Mouse (Mus musculus): ENCODE data around the gene Cyp11a1. TPM values are rescaled to one million over a fixed set of nuclear protein-coding genes. Genes with fewer than 3 reads are reported as not detected.

Gene Cyp11a1
- polyA plus RNA-seq, 1 experiment = 93.4 TPM

DNA sequence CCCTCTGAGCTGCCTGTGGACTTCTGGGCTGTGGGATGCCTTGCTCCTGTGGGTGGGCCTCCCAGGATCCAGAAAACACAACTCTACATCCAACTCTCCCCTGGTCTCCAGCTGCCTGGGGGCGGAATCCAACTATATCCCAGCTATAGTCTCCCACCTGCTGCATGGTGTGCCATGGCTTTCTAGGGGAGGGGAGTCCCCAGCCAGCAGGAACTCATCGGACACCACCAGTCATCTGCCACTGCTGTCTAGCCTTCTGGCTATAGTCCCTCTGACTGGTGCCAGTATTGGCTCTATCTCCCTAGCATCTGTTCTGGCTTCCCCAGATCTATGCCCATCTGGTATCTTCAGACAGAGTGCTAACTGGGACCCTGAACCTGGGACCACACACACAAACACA is 29.3 kb downstream of the Cyp11a1 start:
- Histone ChIP-seq H3K4me1 (ENCODE audit: control insufficient read depth, insufficient read depth, low read length) (peaks cover 3% of the 10 kb centered on the region; the same call in 1 of the 2 replicates), H3K27me3 (ENCODE audit: control insufficient read depth, insufficient read depth, low read length) (no peaks in the 10 kb centered on the region), H3K36me3 (ENCODE audit: control insufficient read depth, insufficient read depth, low read length) (no peaks in the 10 kb centered on the region), H3K4me3 (ENCODE audit: control insufficient read depth, low read depth, low read length) (no peak overlapping the region), H3K27ac (ENCODE audit: control insufficient read depth, insufficient read depth, low read depth, low read length) (no peak overlapping the region)
- no peak for TF ChIP-seq CTCF (IDR thresholded peaks at IDR 0.05; ENCODE audit: control insufficient read depth, insufficient read depth, insufficient replicate concordance, low read depth, low read length)
- no peak for TF ChIP-seq POLR2A (IDR thresholded peaks at IDR 0.05; ENCODE audit: control insufficient read depth, low read depth, low read length)

DNA sequence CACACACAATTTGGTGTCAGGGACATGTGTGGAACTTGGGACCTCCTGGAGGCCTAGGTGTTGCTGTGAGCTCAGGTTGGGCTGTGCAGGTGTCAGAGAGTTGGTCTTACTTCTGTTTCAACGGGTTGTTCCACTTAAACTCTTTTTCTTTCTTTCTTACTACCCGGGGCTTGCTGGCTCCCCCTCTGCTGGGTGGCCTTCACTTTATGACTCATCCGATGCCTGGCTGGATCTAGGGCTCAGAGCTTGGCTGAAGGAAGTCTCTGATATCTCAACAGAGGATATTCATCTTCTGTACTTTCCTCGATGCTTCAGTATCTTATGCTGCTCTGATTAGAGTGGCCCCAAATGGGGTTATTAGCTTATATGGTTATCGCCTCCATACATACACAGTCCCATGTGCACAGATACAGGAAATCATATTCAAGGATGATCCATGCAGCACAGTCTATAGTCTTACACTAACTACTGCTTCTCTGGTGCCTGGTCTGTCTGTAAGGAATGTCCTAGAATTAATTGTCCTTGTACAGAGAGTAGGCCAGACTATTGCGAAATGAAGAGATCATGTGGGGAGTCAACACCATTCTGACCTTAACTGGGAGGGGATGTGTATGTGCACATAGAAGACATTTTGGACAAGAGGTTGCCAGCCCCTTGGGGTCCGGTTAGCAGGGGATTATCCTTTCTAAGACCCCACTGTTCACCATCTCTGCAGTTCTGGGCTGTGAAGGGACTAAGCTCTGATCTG is 29.9 kb downstream of the Cyp11a1 start:
- TF ChIP-seq POLR2A (IDR thresholded peaks at IDR 0.05; ENCODE audit: control insufficient read depth, low read depth, low read length) (no peak), CTCF (IDR thresholded peaks at IDR 0.05; ENCODE audit: control insufficient read depth, insufficient read depth, insufficient replicate concordance, low read depth, low read length) (no peak)
- H3K4me3 ChIP-seq (ENCODE audit: control insufficient read depth, low read depth, low read length) = no peak overlapping the region
- H3K27me3 ChIP-seq (ENCODE audit: control insufficient read depth, insufficient read depth, low read length) = no peaks in the 10 kb centered on the region
- 0 out of 2 replicates have a peak overlapping the region, but pooled peaks have one; percentile 8 for H3K27ac ChIP-seq (ENCODE audit: control insufficient read depth, insufficient read depth, low read depth, low read length)
- H3K36me3 ChIP-seq (ENCODE audit: control insufficient read depth, insufficient read depth, low read length) = no peaks in the 10 kb centered on the region
- H3K4me1 ChIP-seq (ENCODE audit: control insufficient read depth, insufficient read depth, low read length) = peaks cover 3% of the 10 kb centered on the region; the same call in 1 of the 2 replicates

DNA sequence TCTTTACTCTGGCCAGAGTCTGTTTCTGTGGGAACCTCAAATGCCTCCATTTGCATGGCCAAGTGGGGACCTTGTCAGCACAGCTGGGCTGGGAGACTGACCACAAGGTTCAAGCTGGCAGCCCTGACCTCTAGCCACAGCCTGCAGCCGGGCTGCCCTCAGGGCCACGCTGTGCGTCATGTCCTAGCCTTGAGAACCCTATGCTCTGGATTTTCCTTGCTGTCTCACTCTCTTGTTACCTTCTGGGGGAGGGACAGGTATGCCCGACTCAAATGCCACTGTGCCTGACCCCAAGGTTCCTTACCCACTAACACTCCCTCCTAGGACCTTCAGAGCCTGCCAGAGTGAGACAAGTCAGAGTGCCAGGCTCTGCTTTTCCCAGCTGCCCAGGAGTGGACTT is 30.8 kb downstream of the Cyp11a1 start:
- Histone ChIP-seq H3K27ac (ENCODE audit: control insufficient read depth, insufficient read depth, low read depth, low read length) (no peak overlapping the region), H3K36me3 (ENCODE audit: control insufficient read depth, insufficient read depth, low read length) (no peaks in the 10 kb centered on the region), H3K4me3 (ENCODE audit: control insufficient read depth, low read depth, low read length) (no peak overlapping the region), H3K27me3 (ENCODE audit: control insufficient read depth, insufficient read depth, low read length) (no peaks in the 10 kb centered on the region), H3K4me1 (ENCODE audit: control insufficient read depth, insufficient read depth, low read length) (peaks cover 6% of the 10 kb centered on the region; the same call in 1 of the 2 replicates)
- TF ChIP-seq CTCF (IDR thresholded peaks at IDR 0.05; ENCODE audit: control insufficient read depth, insufficient read depth, insufficient replicate concordance, low read depth, low read length) (no peak), POLR2A (IDR thresholded peaks at IDR 0.05; ENCODE audit: control insufficient read depth, low read depth, low read length) (no peak)

DNA sequence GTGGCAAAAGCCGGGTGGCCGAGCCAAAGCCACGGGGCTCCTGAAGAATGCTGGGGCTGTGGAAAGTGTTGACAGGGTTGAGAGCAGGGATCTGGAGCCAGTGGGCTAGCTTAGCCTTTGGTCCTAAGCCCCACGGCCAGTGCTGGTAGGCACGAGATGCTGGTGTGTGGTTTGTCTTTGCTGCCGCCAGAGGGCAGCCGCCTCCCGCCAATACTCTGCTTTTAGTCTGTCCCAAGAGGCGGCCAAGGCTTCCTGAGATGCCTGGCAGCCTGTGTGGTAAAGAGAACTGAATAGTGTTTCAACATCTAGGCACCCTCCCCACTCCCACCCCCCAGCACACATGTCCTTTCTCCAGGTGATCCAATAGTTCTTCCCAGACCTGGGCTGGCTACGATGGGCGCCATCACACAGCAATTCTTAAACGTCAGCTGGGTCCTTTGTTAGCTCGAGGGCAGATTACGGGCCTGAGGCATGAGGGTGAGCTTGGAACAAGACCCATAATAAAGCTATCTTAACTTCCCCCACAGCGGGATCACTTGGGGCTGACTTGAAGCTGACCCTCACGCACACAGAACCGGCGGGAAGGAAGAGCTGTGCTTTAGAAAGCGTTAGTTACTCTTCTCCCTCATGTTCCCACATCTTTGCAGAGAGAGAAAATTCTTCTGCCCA is 32.4 kb downstream of the Cyp11a1 start:
- Histone ChIP-seq H3K36me3 (ENCODE audit: control insufficient read depth, insufficient read depth, low read length) (no peaks in the 10 kb centered on the region), H3K27ac (ENCODE audit: control insufficient read depth, insufficient read depth, low read depth, low read length) (no peak overlapping the region), H3K4me3 (ENCODE audit: control insufficient read depth, low read depth, low read length) (no peak overlapping the region; the same call in 1 of the 2 replicates), H3K27me3 (ENCODE audit: control insufficient read depth, insufficient read depth, low read length) (no peaks in the 10 kb centered on the region), H3K4me1 (ENCODE audit: control insufficient read depth, insufficient read depth, low read length) (peaks cover 12% of the 10 kb centered on the region)
- TF ChIP-seq POLR2A (IDR thresholded peaks at IDR 0.05; ENCODE audit: control insufficient read depth, low read depth, low read length) = no peak
- peak; percentile 85; the same call in 1 of the 2 replicates for TF ChIP-seq CTCF (IDR thresholded peaks at IDR 0.05; ENCODE audit: control insufficient read depth, insufficient read depth, insufficient replicate concordance, low read depth, low read length)

DNA sequence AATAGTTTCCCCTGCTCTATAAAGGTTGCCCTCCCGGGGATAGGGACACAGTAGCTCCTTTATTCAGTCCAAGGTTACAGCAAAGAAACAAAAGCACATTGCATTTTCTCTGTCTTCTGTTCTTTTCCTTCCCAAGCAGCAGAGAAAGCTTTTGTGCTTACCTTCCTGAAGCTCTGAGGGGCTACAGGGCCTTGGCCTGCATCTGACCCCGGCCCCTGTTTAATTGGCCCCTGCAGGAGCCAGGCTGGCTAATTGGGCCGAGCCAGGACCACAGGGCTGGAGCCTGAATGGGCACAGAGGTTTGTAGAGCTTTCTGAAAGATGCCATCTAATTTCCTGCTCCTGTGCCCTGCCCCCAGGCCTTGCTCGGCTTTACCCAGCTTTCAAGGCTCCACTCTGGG is 34.8 kb downstream of the Cyp11a1 start:
- TF ChIP-seq CTCF (IDR thresholded peaks at IDR 0.05; ENCODE audit: control insufficient read depth, insufficient read depth, insufficient replicate concordance, low read depth, low read length) (no peak), POLR2A (IDR thresholded peaks at IDR 0.05; ENCODE audit: control insufficient read depth, low read depth, low read length) (no peak)
- Histone ChIP-seq H3K4me1 (ENCODE audit: control insufficient read depth, insufficient read depth, low read length) (peaks cover 12% of the 10 kb centered on the region), H3K27me3 (ENCODE audit: control insufficient read depth, insufficient read depth, low read length) (no peaks in the 10 kb centered on the region), H3K4me3 (ENCODE audit: control insufficient read depth, low read depth, low read length) (no peak overlapping the region), H3K27ac (ENCODE audit: control insufficient read depth, insufficient read depth, low read depth, low read length) (no peak overlapping the region), H3K36me3 (ENCODE audit: control insufficient read depth, insufficient read depth, low read length) (no peaks in the 10 kb centered on the region)

DNA sequence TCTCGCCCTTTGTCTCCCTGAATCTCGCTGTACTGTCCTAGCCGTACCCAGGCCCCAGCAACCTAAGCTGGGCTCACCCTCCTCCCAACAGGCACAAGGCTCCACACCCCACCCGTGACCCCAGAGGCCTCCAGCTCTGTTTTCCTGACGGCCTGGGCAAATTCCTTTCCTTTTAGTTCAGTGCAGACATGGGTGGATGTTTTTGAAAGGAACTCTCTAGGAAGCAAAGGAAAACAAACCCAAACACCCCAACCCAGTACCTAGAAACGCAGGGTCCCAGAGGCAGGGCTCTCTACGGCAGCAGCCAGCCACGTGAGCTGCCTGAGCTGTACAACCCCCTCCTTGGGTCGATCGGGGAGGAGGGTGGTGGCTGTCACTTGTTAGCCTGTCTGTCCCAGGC is 36.2 kb downstream of the Cyp11a1 start:
- H3K27me3 ChIP-seq (ENCODE audit: control insufficient read depth, insufficient read depth, low read length) = no peaks in the 10 kb centered on the region

DNA sequence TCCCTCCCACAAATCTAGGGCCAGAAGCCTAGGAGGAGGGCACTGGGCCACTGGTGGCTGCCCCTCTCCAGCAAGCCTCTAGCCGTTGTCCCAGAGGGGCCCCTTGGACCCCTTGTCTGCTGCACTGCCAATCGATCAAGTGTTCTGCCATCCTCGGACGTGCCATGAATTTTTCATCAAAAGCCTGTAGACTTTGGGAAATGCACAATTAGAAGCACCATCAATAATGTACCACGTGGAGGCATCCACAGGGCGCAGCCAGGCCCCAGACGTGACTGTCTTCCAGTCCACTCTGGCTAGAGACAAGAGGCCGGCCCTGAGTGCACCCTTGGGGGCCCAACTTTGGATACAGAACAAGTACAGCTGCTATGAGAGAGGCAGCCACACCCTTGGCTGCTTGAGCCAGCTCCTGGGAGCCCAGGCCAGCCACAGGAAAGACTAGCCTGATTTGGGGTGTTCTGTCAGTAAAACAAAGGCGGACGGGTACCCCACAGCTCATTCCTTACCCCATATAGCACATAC is 37.3 kb downstream of the Cyp11a1 start:
- Histone ChIP-seq H3K27me3 (ENCODE audit: control insufficient read depth, insufficient read depth, low read length) (no peaks in the 10 kb centered on the region), H3K27ac (ENCODE audit: control insufficient read depth, insufficient read depth, low read depth, low read length) (no peak overlapping the region), H3K4me1 (ENCODE audit: control insufficient read depth, insufficient read depth, low read length) (peaks cover 9% of the 10 kb centered on the region)

More for the DNA sequence above, 36.2 kb downstream of the Cyp11a1 start:
- H3K4me3 ChIP-seq (ENCODE audit: control insufficient read depth, low read depth, low read length) = no peak overlapping the region
- no peak for TF ChIP-seq POLR2A (IDR thresholded peaks at IDR 0.05; ENCODE audit: control insufficient read depth, low read depth, low read length)
- TF ChIP-seq CTCF (IDR thresholded peaks at IDR 0.05; ENCODE audit: control insufficient read depth, insufficient read depth, insufficient replicate concordance, low read depth, low read length) = no peak
- H3K36me3 ChIP-seq (ENCODE audit: control insufficient read depth, insufficient read depth, low read length) = no peaks in the 10 kb centered on the region
- H3K27ac ChIP-seq (ENCODE audit: control insufficient read depth, insufficient read depth, low read depth, low read length) = no peak overlapping the region
- H3K4me1 ChIP-seq (ENCODE audit: control insufficient read depth, insufficient read depth, low read length) = peaks cover 12% of the 10 kb centered on the region

More for the DNA sequence above, 37.3 kb downstream of the Cyp11a1 start:
- H3K4me3 ChIP-seq (ENCODE audit: control insufficient read depth, low read depth, low read length) = no peak overlapping the region
- no peak for TF ChIP-seq POLR2A (IDR thresholded peaks at IDR 0.05; ENCODE audit: control insufficient read depth, low read depth, low read length)
- TF ChIP-seq CTCF (IDR thresholded peaks at IDR 0.05; ENCODE audit: control insufficient read depth, insufficient read depth, insufficient replicate concordance, low read depth, low read length) = no peak
- H3K36me3 ChIP-seq (ENCODE audit: control insufficient read depth, insufficient read depth, low read length) = no peaks in the 10 kb centered on the region
